Mouse (Mus musculus): ENCODE measurements around the gene Prickle2. TPM values are rescaled to one million over a fixed set of nuclear protein-coding genes. Genes with fewer than 3 reads are reported as not detected.

Gene Prickle2
- polyA plus RNA-seq, 1 experiment from 2014 or later = 13.9 TPM

DNA sequence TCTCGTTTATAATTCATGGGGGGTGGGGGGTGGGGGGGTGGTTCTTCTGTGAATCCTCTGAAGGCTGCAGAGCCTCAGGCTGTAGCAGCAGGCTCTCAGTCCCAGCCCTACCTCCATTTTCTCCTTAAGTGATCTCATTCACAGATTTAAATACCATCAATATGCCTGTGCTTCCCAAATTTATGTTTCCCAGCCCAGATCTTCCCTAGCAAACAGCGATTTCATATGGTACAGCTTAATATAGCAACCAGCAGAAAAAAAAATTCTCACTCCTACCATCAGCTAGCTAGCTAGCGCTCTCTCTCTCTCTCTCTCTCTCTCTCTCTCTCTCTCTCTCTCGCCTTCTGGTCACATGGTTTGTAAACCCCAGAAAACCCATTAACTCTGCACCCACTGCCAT lies 42.5 kb downstream of the Prickle2 start:
- Histone ChIP-seq H3K36me3 (no peaks in the 10 kb centered on the region), H3K27ac (no peak overlapping the region)

DNA sequence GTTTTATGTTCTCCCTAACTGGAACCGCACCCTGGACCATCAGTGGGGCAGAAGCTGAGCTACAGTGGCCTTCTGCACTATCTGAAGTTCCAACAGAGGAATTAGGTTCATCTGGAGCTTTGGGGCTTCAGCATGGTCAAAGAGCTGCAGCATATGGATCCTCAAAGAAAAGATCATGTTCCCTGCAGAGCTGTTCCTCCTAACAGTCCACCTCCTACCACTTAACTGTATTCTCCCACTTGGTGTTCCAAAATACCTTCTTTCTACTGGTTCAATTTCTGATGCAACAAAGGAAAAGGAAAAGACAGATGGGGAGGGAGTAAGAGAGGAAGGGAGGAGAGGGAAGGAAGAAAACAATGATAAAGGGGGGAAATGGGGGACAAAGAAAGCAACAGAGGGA lies 56.9 kb downstream of the Prickle2 start:
- H3K4me1 ChIP-seq = peaks cover 11% of the 10 kb centered on the region
- H3K9ac ChIP-seq = no peak overlapping the region
- 88% methylated on average over 1 of the region's 1 CpGs for WGBS
- H3K4me2 ChIP-seq (replicated peaks) = no peak overlapping the region
- peak overlapping the region; percentile 71 for H3K27ac ChIP-seq
- H3K9me3 ChIP-seq (replicated peaks) = no peaks in the 10 kb centered on the region
- no peaks in the 10 kb centered on the region for H3K36me3 ChIP-seq
- H3K27me3 ChIP-seq = no peaks in the 10 kb centered on the region
- H3K4me3 ChIP-seq = no peak overlapping the region
- ATAC-seq (ENCODE audit: low FRiP score) = no peak

More for the DNA sequence above, 42.5 kb downstream of the Prickle2 start:
- Histone ChIP-seq H3K4me2 (replicated peaks) (no peak overlapping the region), H3K4me3 (no peak overlapping the region), H3K9ac (no peak overlapping the region), H3K9me3 (replicated peaks) (no peaks in the 10 kb centered on the region), H3K27me3 (no peaks in the 10 kb centered on the region), H3K4me1 (peaks cover 24% of the 10 kb centered on the region)
- 59% methylated on average over 4 of the region's 4 CpGs for WGBS
- no peak for ATAC-seq (ENCODE audit: low FRiP score)

DNA sequence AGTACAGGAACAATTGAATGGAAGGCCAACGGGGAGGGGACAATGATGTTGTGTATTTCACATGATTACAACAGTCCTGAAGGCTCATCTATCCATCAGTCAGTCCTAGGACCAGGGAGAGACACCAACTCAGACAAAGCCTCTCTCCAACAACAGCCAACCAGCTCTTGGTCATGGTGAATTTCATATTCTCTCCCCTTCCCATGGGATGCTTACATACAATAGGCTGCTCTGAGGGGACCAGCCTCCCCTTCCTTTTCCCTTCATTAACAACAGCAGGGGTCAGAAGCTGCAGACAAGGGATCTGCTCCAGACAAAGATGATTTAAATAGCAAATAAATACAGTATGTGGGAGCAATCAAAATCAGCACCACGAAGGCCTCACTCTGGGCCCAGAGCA lies 57.4 kb downstream of the Prickle2 start:
- H3K36me3 ChIP-seq = no peaks in the 10 kb centered on the region

DNA sequence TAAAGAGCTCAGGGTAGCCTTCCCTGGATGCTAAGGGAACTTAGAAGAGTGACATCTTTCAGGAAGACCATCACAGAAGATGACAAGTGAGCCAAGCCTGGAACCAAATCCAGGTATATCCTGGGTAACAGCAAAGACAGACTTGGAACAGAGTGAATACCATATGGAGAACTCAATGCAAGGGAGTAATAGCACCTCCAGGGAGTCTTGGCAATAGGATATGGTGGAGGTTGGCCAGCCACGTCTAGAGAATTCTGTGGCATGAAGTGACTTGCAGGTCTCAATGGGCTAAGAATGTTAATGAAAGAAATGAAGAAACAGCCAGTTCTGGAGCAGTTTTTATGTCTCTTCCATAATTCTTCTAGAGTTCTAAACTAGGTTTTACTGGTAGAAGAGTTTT lies 63.0 kb downstream of the Prickle2 start:
- ATAC-seq (ENCODE audit: low FRiP score) = no peak

More for the DNA sequence above, 57.4 kb downstream of the Prickle2 start:
- peak; percentile 67 for ATAC-seq (ENCODE audit: low FRiP score)
- no peak overlapping the region for H3K9ac ChIP-seq
- H3K4me2 ChIP-seq (replicated peaks) = no peak overlapping the region
- peak overlapping the region; percentile 71 for H3K27ac ChIP-seq
- H3K4me1 ChIP-seq = peaks cover 11% of the 10 kb centered on the region
- WGBS = 24% methylated on average over 2 of the region's 2 CpGs
- no peak overlapping the region for H3K4me3 ChIP-seq
- no peaks in the 10 kb centered on the region for H3K27me3 ChIP-seq
- H3K9me3 ChIP-seq (replicated peaks) = no peaks in the 10 kb centered on the region

DNA sequence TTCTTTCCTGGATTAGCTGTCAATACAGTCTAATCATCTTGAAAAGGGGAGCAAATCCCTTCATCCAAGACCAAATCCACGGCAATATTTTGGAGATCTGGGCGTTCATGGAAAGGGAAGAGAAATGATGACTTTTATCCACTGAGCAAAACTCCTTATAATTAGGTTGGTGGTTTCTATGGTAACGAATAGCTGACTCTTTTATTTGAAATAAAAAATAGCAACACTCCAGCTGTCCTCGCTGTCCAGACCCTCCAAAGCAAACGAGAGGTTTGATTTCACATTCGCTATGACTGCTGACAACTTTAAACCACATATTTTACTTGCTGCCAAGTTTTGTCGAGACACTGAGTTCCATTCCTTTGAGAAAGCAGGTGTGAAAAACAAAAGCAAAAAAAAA lies 64.0 kb downstream of the Prickle2 start:
- H3K36me3 ChIP-seq = no peaks in the 10 kb centered on the region
- H3K4me3 ChIP-seq = no peak overlapping the region
- H3K27ac ChIP-seq = no peak overlapping the region
- no peaks in the 10 kb centered on the region for H3K9me3 ChIP-seq (replicated peaks)
- no peak for ATAC-seq (ENCODE audit: low FRiP score)
- H3K27me3 ChIP-seq = no peaks in the 10 kb centered on the region
- no peak overlapping the region for H3K9ac ChIP-seq
- WGBS = 74% methylated on average over 7 of the region's 7 CpGs
- H3K4me1 ChIP-seq = no peaks in the 10 kb centered on the region
- H3K4me2 ChIP-seq (replicated peaks) = no peak overlapping the region

More for the DNA sequence above, 63.0 kb downstream of the Prickle2 start:
- no peaks in the 10 kb centered on the region for H3K27me3 ChIP-seq
- WGBS = 95% methylated on average over 1 of the region's 1 CpGs
- H3K9me3 ChIP-seq (replicated peaks) = no peaks in the 10 kb centered on the region
- no peak overlapping the region for H3K27ac ChIP-seq
- H3K4me3 ChIP-seq = no peak overlapping the region
- H3K36me3 ChIP-seq = no peaks in the 10 kb centered on the region
- no peak overlapping the region for H3K9ac ChIP-seq
- no peaks in the 10 kb centered on the region for H3K4me1 ChIP-seq
- no peak overlapping the region for H3K4me2 ChIP-seq (replicated peaks)

DNA sequence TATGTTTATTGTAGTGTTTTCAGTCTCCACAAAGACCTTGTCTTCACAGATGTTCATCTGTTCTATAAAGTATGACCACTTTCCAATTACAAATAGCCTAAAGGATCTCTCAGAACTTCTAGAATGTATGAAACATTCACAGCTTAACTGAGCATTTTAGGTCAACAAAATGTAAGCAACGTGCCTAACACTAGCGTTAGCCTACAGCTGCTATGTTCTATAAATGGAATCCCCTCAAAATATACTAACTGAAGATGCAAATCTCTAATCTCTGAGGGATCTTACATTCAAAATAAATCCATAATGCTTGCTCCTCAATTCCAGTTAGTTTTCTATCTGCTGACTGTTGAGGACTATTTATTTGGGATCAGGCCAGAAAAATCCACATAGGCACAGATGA lies 65.1 kb downstream of the Prickle2 start:
- Histone ChIP-seq H3K36me3 (no peaks in the 10 kb centered on the region), H3K4me1 (no peaks in the 10 kb centered on the region), H3K4me2 (replicated peaks) (no peak overlapping the region), H3K4me3 (no peak overlapping the region), H3K9me3 (replicated peaks) (no peaks in the 10 kb centered on the region), H3K27ac (no peak overlapping the region), H3K27me3 (no peaks in the 10 kb centered on the region), H3K9ac (no peak overlapping the region)
- ATAC-seq (ENCODE audit: low FRiP score) = no peak
- WGBS = 96% methylated on average over 2 of the region's 2 CpGs

DNA sequence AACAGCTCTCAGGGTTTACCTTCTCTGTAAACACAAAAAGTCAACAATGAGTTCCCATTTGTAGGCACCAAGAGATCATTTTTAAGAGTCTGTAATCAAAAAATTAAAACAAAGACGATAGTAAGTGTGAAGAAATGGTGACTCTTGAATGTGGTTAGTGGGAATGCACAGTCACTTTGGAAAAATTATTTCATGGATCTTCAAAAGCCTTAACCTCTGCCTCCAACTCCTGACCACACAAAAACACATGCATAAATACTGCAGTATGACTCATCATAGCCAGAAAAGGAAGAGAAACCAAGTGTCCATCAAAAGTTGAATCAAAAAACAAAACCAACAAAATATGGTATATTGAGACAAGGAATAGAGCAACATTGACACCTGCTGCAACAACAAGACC lies 69.5 kb downstream of the Prickle2 start:
- no peak overlapping the region for H3K27ac ChIP-seq
- H3K9me3 ChIP-seq (replicated peaks) = no peaks in the 10 kb centered on the region
- H3K36me3 ChIP-seq = no peaks in the 10 kb centered on the region
- H3K27me3 ChIP-seq = no peaks in the 10 kb centered on the region
- ATAC-seq (ENCODE audit: low FRiP score) = no peak
- no peak overlapping the region for H3K9ac ChIP-seq
- no peak overlapping the region for H3K4me2 ChIP-seq (replicated peaks)
- no peak overlapping the region for H3K4me3 ChIP-seq
- H3K4me1 ChIP-seq = no peaks in the 10 kb centered on the region
- 76% methylated on average over 1 of the region's 1 CpGs for WGBS

DNA sequence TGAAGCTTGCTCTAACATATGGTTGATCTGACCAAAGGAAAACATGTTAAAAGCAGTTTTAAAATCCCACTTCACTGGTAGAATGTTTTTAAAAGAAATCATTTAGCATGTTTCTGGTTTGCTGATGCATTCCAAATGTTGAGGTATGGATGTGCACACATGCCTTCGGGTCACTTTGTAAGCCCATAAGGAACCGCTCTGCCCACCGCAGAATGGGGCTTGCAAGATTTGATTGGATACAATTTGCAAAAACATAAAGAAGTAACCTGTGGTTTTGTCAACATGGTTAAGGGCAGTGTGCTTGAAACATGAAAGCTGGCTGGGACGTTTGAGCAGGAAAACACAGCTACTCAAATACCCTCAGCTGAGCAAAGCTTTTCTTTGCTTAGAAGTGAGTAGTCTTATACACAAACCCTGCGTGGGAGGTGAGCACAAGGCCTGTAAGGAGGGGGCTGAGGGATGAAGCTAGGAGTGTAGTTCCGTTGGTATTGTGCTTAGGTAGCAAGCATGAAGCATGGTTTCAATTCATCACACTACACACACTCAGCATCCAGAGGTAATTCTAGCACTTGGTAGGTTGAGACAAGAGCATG lies 71.0 kb downstream of the Prickle2 start:
- WGBS = 74% methylated on average over 6 of the region's 6 CpGs
- H3K9ac ChIP-seq = no peak overlapping the region
- H3K4me3 ChIP-seq = no peak overlapping the region
- H3K36me3 ChIP-seq = no peaks in the 10 kb centered on the region
- H3K27ac ChIP-seq = no peak overlapping the region
- no peak for ATAC-seq (ENCODE audit: low FRiP score)
- H3K9me3 ChIP-seq (replicated peaks) = no peaks in the 10 kb centered on the region
- H3K4me1 ChIP-seq = no peaks in the 10 kb centered on the region
- H3K4me2 ChIP-seq (replicated peaks) = no peak overlapping the region
- H3K27me3 ChIP-seq = no peaks in the 10 kb centered on the region

DNA sequence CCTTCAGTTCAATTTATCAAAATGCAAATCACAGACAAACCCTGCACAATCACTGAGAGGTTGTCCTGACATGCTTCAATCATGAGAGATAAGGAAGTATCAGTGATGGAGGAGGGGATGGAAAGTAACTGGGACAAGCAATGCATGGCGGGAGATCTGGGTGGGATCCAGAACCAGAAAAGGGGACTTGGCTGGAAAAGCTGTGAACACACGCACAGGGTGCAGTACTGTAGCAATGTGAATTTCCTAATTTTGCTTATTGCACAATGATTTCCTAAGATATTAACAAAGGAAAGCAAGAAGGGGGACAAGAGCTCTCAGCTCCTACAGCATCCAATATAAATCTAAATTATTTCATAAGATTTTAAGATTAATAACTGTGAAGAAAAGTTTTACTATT lies 75.0 kb downstream of the Prickle2 start:
- 96% methylated on average over 2 of the region's 2 CpGs for WGBS
- no peak for ATAC-seq (ENCODE audit: low FRiP score)
- no peak overlapping the region for H3K9ac ChIP-seq

DNA sequence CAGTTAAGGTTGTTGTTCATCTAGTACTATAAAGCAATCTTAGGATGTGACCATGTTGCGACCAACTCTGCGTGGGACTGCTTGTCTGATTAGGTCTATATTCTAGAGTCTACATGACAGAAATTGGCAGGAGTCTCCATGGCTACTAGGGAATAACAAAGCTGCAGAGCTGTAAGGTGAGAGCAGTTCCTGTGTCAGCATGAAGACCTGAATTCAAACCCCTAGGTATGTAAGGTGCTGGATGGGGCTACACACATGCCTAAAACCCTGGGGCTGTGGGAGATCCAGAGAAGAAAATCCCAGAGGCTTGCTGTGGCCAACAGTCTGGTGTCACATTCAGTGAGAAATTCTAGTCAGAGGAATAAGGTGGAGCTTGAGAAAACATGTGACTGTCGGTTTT lies 78.2 kb downstream of the Prickle2 start:
- Histone ChIP-seq H3K4me3 (no peak overlapping the region), H3K27ac (no peak overlapping the region), H3K9me3 (replicated peaks) (no peaks in the 10 kb centered on the region), H3K27me3 (no peaks in the 10 kb centered on the region), H3K4me2 (replicated peaks) (no peak overlapping the region), H3K4me1 (peaks cover 21% of the 10 kb centered on the region), H3K9ac (no peak overlapping the region), H3K36me3 (no peaks in the 10 kb centered on the region)
- no peak for ATAC-seq (ENCODE audit: low FRiP score)
- WGBS = 88% methylated on average over 3 of the region's 3 CpGs

More for the DNA sequence above, 75.0 kb downstream of the Prickle2 start:
- Histone ChIP-seq H3K9me3 (replicated peaks) (no peaks in the 10 kb centered on the region), H3K4me2 (replicated peaks) (no peak overlapping the region), H3K27ac (no peak overlapping the region), H3K4me1 (peaks cover 9% of the 10 kb centered on the region), H3K4me3 (no peak overlapping the region), H3K27me3 (no peaks in the 10 kb centered on the region), H3K36me3 (no peaks in the 10 kb centered on the region)

DNA sequence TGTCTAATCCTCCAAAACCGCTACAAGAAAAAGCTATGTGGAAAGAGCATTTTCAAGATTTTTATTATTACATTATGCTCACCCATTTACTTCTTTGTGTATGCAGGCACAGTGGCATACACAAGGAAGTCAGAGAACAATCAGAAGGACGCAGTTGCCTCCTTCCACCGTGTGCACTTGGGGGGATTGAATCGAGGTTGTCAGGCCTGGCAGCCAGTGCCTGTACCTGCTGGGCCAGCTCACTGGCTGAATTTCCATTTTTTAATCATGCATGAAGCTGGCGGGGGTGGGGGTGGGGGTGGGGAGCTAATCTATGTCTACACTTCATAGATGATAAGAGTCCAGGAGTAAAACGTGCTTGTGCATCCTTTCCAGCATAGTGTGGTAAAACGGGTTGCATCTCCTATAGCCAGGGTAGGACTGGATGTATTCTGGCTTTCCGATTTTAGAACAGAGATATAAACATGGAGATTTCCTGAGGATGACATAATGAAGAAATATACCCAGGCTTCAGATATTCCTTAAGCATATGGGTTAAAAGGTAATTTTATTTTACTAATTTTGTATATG lies 78.8 kb downstream of the Prickle2 start:
- peak overlapping the region; percentile 64 for H3K27ac ChIP-seq
- peaks cover 21% of the 10 kb centered on the region for H3K4me1 ChIP-seq
- peak; percentile 67; the same call in 1 of the 2 replicates for ATAC-seq (ENCODE audit: low FRiP score)
- H3K36me3 ChIP-seq = no peaks in the 10 kb centered on the region
- no peaks in the 10 kb centered on the region for H3K9me3 ChIP-seq (replicated peaks)
- no peak overlapping the region for H3K4me3 ChIP-seq
- WGBS = 57% methylated on average over 8 of the region's 8 CpGs
- no peak overlapping the region for H3K9ac ChIP-seq
- no peaks in the 10 kb centered on the region for H3K27me3 ChIP-seq
- no peak overlapping the region for H3K4me2 ChIP-seq (replicated peaks)

DNA sequence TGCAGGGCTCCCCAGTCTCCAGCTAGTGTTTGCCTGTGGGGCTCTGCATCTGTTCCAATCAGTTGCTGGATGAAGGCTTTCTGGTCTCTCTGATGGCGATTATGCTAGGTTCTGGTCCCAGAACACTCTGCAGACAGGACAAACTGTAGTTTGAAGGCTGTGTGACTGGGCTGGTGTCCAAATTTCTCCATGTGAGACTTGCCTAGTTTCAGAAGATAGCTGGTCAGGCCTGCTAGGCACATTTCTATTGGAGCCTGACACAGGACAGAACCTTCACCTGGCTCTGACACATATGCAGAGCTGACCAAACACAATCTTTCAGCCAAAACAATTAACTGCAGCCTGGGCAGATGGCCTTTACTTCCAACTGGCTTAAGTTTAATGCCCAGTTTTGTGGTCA lies 80.0 kb downstream of the Prickle2 start:
- no peak for ATAC-seq (ENCODE audit: low FRiP score)
- no peak overlapping the region for H3K4me3 ChIP-seq

DNA sequence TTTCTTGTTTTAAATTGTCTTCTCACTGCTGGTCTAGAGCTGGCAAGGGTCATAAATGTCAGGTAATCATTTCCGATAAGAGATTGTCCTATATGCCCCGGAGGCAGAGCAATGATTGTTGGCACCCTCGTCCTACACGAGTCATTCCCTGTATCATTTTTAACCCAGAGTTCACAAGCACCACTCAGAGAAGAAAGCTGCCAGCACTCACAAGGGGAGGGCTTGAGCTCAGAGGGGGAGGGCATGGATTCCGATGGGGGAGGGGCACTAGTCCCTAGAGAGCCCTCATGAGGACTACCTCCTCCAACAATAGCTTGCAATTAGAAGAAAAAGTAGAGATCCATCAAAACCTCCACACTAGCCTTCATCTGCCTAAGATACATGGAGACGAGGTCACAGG lies 81.6 kb downstream of the Prickle2 start:
- Histone ChIP-seq H3K4me3 (no peak overlapping the region), H3K36me3 (no peaks in the 10 kb centered on the region), H3K9ac (no peak overlapping the region), H3K9me3 (replicated peaks) (no peaks in the 10 kb centered on the region), H3K27me3 (no peaks in the 10 kb centered on the region), H3K4me2 (replicated peaks) (no peak overlapping the region), H3K4me1 (peaks cover 21% of the 10 kb centered on the region), H3K27ac (no peak overlapping the region)
- WGBS = 72% methylated on average over 6 of the region's 6 CpGs
- no peak for ATAC-seq (ENCODE audit: low FRiP score)

More for the DNA sequence above, 80.0 kb downstream of the Prickle2 start:
- no peaks in the 10 kb centered on the region for H3K9me3 ChIP-seq (replicated peaks)
- no peak overlapping the region for H3K9ac ChIP-seq
- no peak overlapping the region for H3K4me2 ChIP-seq (replicated peaks)
- H3K36me3 ChIP-seq = no peaks in the 10 kb centered on the region
- H3K27me3 ChIP-seq = no peaks in the 10 kb centered on the region
- H3K27ac ChIP-seq = no peak overlapping the region
- 74% methylated on average over 1 of the region's 1 CpGs for WGBS
- H3K4me1 ChIP-seq = peaks cover 21% of the 10 kb centered on the region

All from hindbrain, embryonic 12.5 days (tissue).